Comparison of ENCODE assay signal across 19 mouse cellular contexts in the genomic region with DNA sequence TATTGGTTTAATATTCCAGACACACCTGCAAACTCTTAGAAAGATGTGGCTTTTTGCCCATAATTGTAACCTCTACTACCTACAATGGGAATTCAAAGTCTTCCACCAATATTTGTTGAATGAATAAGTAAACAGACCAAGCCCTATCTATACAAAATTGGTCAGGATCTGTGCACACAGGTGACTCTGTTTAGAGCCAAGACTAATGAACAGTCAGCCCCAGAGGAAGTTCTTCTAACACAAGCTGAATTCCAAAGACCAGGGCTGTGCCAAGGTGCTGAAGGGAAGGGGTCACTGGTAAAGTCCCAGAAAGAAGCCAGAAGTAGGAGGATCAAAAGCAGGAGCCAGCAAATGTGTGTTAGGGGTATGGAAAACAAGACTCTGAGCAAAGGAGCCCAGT. TPM values are rescaled to one million over a fixed set of nuclear protein-coding genes. Genes with fewer than 3 reads are reported as not detected.
DNase-seq lines count a peak whose midpoint lies in the region; ATAC-seq and TF ChIP-seq lines count a peak whose summit lies in the region.
"Had no signal": no experiment of that assay in that cellular context is flagged by ENCODE, and none has a peak within 500 bp of the region (broad histone marks: within the 10 kb centered on the region; RNA-seq: fewer than 3 reads in every experiment).

No protein-coding gene starts in this region.

- intact Hi-C loops in heart, adult 2 months (cut with DNase I), result no loop called here
- intact Hi-C loops in gastrocnemius, postnatal 14 days (cut with DNase I; ENCODE audit: low total_unique reads), result no loop called here

- no peak overlapping the region for H3K4me3 ChIP-seq in heart, adult 2 months
- H3K4me3 ChIP-seq in lung, embryonic 15.5 days, result no peak overlapping the region
- no peak overlapping the region for H3K4me3 ChIP-seq in lung, postnatal 0 days (ENCODE audit: low read depth, low read length)
- H3K4me3 ChIP-seq in stomach, embryonic 14.5 days (ENCODE audit: low read depth, low read length), result no peak overlapping the region
- H3K4me3 ChIP-seq in stomach, postnatal 0 days (ENCODE audit: low read depth, low read length), result no peak overlapping the region
- H3K4me3 ChIP-seq: forebrain, embryonic 13.5 days; hindbrain, embryonic 15.5 days had no signal

- no peak for ATAC-seq in lung, embryonic 15.5 days (ENCODE audit: borderline replicate concordance, extremely low read depth, low FRiP score, low TSS enrichment)
- no peak for ATAC-seq in lung, postnatal 0 days
- ATAC-seq in stomach, embryonic 14.5 days (ENCODE audit: insufficient number of reproducible peaks, insufficient read depth, low FRiP score, low read depth), result 0 out of 2 replicates have a peak, but pooled peaks have one; percentile 29
- ATAC-seq in stomach, postnatal 0 days (ENCODE audit: low FRiP score, low TSS enrichment), result peak; percentile 57; the same call in 1 of the 2 replicates
- ATAC-seq: activated CD4-positive, CD25-positive, alpha-beta regulatory T cell, adult 4 months; forebrain, embryonic 13.5 days; forebrain, embryonic 16.5 days had no signal

- H3K36me3 ChIP-seq in heart, adult 2 months (ENCODE audit: control insufficient read depth, insufficient read depth, low read length), result no peaks in the 10 kb centered on the region
- H3K36me3 ChIP-seq in lung, embryonic 15.5 days, result no peaks in the 10 kb centered on the region
- H3K36me3 ChIP-seq in lung, postnatal 0 days (ENCODE audit: insufficient read depth, low read length), result no peaks in the 10 kb centered on the region
- no peaks in the 10 kb centered on the region for H3K36me3 ChIP-seq in stomach, embryonic 14.5 days (ENCODE audit: control insufficient read depth, insufficient read depth, low read length)
- no peaks in the 10 kb centered on the region for H3K36me3 ChIP-seq in stomach, postnatal 0 days (ENCODE audit: control insufficient read depth, insufficient read depth, low read length)
- H3K36me3 ChIP-seq: forebrain, embryonic 10.5 days; heart, embryonic 10.5 days; heart, embryonic 13.5 days; hindbrain, embryonic 15.5 days had no signal

- H3K4me1 ChIP-seq in heart, adult 2 months (ENCODE audit: control insufficient read depth, insufficient read depth, low read length), result peaks cover 5% of the 10 kb centered on the region; the same call in 1 of the 2 replicates
- H3K4me1 ChIP-seq in lung, embryonic 15.5 days, result peaks cover 26% of the 10 kb centered on the region
- 0 out of 2 replicates have a peak, but pooled peaks cover 4% of the 10 kb centered on the region for H3K4me1 ChIP-seq in lung, postnatal 0 days (ENCODE audit: insufficient read depth, low read depth, low read length)
- H3K4me1 ChIP-seq in stomach, embryonic 14.5 days (ENCODE audit: control insufficient read depth, insufficient read depth, low read length), result peaks cover 6% of the 10 kb centered on the region; the same call in 1 of the 2 replicates
- H3K4me1 ChIP-seq in stomach, postnatal 0 days (replicated peaks; ENCODE audit: control insufficient read depth, insufficient read depth), result no peaks in the 10 kb centered on the region

- TF ChIP-seq EP300 in heart, adult 2 months (IDR thresholded peaks at IDR 0.05; ENCODE audit: insufficient read depth, low read depth, low read length), result no peak
- no peak for TF ChIP-seq EP300 in lung, postnatal 0 days (IDR thresholded peaks at IDR 0.05)
- no peak for TF ChIP-seq EP300 in stomach, postnatal 0 days (optimal IDR thresholded peaks at IDR 0.05)

- no peaks in the 10 kb centered on the region for H3K79me2 ChIP-seq in heart, adult 2 months (replicated peaks; ENCODE audit: control insufficient read depth, insufficient read depth, low read length)

- peak overlapping the region; percentile 86; the same call in 1 of the 2 replicates for H3K27ac ChIP-seq in heart, adult 2 months
- peak overlapping the region; percentile 41 for H3K27ac ChIP-seq in lung, embryonic 15.5 days
- H3K27ac ChIP-seq in lung, postnatal 0 days (ENCODE audit: low read length), result no peak overlapping the region
- H3K27ac ChIP-seq in stomach, embryonic 14.5 days (ENCODE audit: low read length), result no peak overlapping the region
- H3K27ac ChIP-seq in stomach, postnatal 0 days (replicated peaks), result no peak overlapping the region
- H3K27ac ChIP-seq: forebrain, embryonic 10.5 days; forebrain, embryonic 13.5 days; heart, embryonic 13.5 days had no signal

- no peaks in the 10 kb centered on the region for H3K9me3 ChIP-seq in lung, embryonic 15.5 days
- no peaks in the 10 kb centered on the region for H3K9me3 ChIP-seq in lung, postnatal 0 days (ENCODE audit: low read length)
- H3K9me3 ChIP-seq in stomach, embryonic 14.5 days (ENCODE audit: control insufficient read depth, low read depth, low read length), result peaks cover 4% of the 10 kb centered on the region; the same call in 1 of the 2 replicates
- H3K9me3 ChIP-seq in stomach, postnatal 0 days (ENCODE audit: control insufficient read depth, low read length), result no peaks in the 10 kb centered on the region
- H3K9me3 ChIP-seq: forebrain, embryonic 13.5 days; heart, embryonic 10.5 days; hindbrain, embryonic 15.5 days had no signal

- TF ChIP-seq CTCF in heart, adult 2 months (IDR thresholded peaks at IDR 0.05), result no peak
- no peak for TF ChIP-seq CTCF in lung, postnatal 0 days (IDR thresholded peaks at IDR 0.05)
- TF ChIP-seq CTCF in stomach, postnatal 0 days (IDR thresholded peaks at IDR 0.05; ENCODE audit: low read depth), result no peak

- H3K27me3 ChIP-seq in heart, adult 2 months (ENCODE audit: control insufficient read depth, insufficient read depth, low read length), result 0 out of 2 replicates have a peak, but pooled peaks cover 2% of the 10 kb centered on the region
- H3K27me3 ChIP-seq in lung, embryonic 15.5 days, result peaks cover 42% of the 10 kb centered on the region
- peaks cover 7% of the 10 kb centered on the region; the same call in 1 of the 2 replicates for H3K27me3 ChIP-seq in lung, postnatal 0 days (replicated peaks; ENCODE audit: insufficient read depth, low read length)
- 0 out of 2 replicates have a peak, but pooled peaks cover 2% of the 10 kb centered on the region for H3K27me3 ChIP-seq in stomach, embryonic 14.5 days (ENCODE audit: control insufficient read depth, insufficient read depth, low read length)
- H3K27me3 ChIP-seq in stomach, postnatal 0 days (ENCODE audit: control insufficient read depth, insufficient read depth, low read length), result no peaks in the 10 kb centered on the region
- H3K27me3 ChIP-seq: hindbrain, embryonic 15.5 days had no signal

- H3K9ac ChIP-seq in heart, adult 2 months (ENCODE audit: low read depth, low read length), result no peak overlapping the region
- no peak overlapping the region for H3K9ac ChIP-seq in lung, embryonic 15.5 days
- H3K9ac ChIP-seq in lung, postnatal 0 days (replicated peaks; ENCODE audit: low read depth), result no peak overlapping the region
- H3K9ac ChIP-seq in stomach, embryonic 14.5 days (replicated peaks; ENCODE audit: low read depth, low read length), result no peak overlapping the region
- H3K9ac ChIP-seq in stomach, postnatal 0 days (ENCODE audit: low read length), result no peak overlapping the region
- H3K9ac ChIP-seq: forebrain, embryonic 13.5 days; hindbrain, embryonic 15.5 days had no signal

- no peak overlapping the region for H3K4me2 ChIP-seq in lung, embryonic 15.5 days
- H3K4me2 ChIP-seq in lung, postnatal 0 days (replicated peaks; ENCODE audit: low read depth, low read length), result no peak overlapping the region
- no peak overlapping the region for H3K4me2 ChIP-seq in stomach, embryonic 14.5 days (replicated peaks; ENCODE audit: low read depth, low read length)
- no peak overlapping the region for H3K4me2 ChIP-seq in stomach, postnatal 0 days (replicated peaks; ENCODE audit: low read depth)
- H3K4me2 ChIP-seq: heart, embryonic 13.5 days had no signal

- no peak for TF ChIP-seq POLR2A in heart, adult 2 months (IDR thresholded peaks at IDR 0.05; ENCODE audit: insufficient read depth, low read depth, low read length)

- DNase-seq in heart, adult 2 months, result no peak
- DNase-seq in heart, adult 9 months (ENCODE audit: low spot score in 2 of 2), result no peak
- DNase-seq in lung, postnatal 0 days (ENCODE audit: low spot score), result no peak
- no peak for DNase-seq in stomach, postnatal 0 days (ENCODE audit: low spot score)
- no peak for DNase-seq in gastrocnemius, postnatal 14 days
- DNase-seq: adrenal gland, adult 8-10 months; adrenal gland, postnatal 25 days; cerebellum, adult 9-10 months; gastrocnemius, postnatal 10 days; heart, postnatal 4 days had no signal

RNA-seq across cellular contexts. Expression of gene Homer2, which starts 0.8 kb away (rescaled TPM):
- 10 to 100 TPM; 85.1 to 99.5 TPM for total RNA-seq in heart, adult 2 months (2021)
- polyA plus RNA-seq in heart, adult 2 months (2012; rRNA removed), result 33.1 and 39.4 TPM in 2 replicates
- 41.1 and 45.3 TPM in 2 replicates for polyA plus RNA-seq in lung, embryonic 15.5 days (2015; fragmentation: Nextera tagmentation; extraction: Ambion mirVana)
- polyA plus RNA-seq in lung, postnatal 0 days (2015; fragmentation: Nextera tagmentation; extraction: Ambion mirVana), result 16.8 and 18.6 TPM in 2 replicates
- polyA plus RNA-seq in stomach, embryonic 14.5 days (2014; fragmentation: Nextera tagmentation; extraction: Ambion mirVana), result 19.5 and 21.9 TPM in 2 replicates
- polyA plus RNA-seq in stomach, postnatal 0 days (2015; fragmentation: Nextera tagmentation; extraction: Ambion mirVana), result 47.4 and 48.4 TPM in 2 replicates
- 10 to 100 TPM; 25.5 to 34.3 TPM for total RNA-seq in gastrocnemius, postnatal 14 days (2021)

RNA-seq across cellular contexts. Expression of gene Ramac, which starts 54.6 kb away (rescaled TPM):
- total RNA-seq in heart, adult 2 months (2021), result 10 to 100 TPM; 25.3 to 28.2 TPM
- 10.4 and 16.4 TPM in 2 replicates for polyA plus RNA-seq in heart, adult 2 months (2012; rRNA removed)
- 134 and 139 TPM in 2 replicates for polyA plus RNA-seq in lung, embryonic 15.5 days (2015; fragmentation: Nextera tagmentation; extraction: Ambion mirVana)
- 138 and 140 TPM in 2 replicates for polyA plus RNA-seq in lung, postnatal 0 days (2015; fragmentation: Nextera tagmentation; extraction: Ambion mirVana)
- polyA plus RNA-seq in stomach, embryonic 14.5 days (2014; fragmentation: Nextera tagmentation; extraction: Ambion mirVana), result 131 and 134 TPM in 2 replicates
- 128 and 134 TPM in 2 replicates for polyA plus RNA-seq in stomach, postnatal 0 days (2015; fragmentation: Nextera tagmentation; extraction: Ambion mirVana)
- total RNA-seq in gastrocnemius, postnatal 14 days (2021), result 10 to 100 TPM; 21.6 to 22.2 TPM

Comparison
In these comparisons a context has a peak if more than half of its experiments do, and no peak if none do; other contexts are left out.
1. H3K27ac ChIP-seq: peak in heart, adult 2 months (single experiment) and lung, embryonic 15.5 days (single experiment); none in lung, postnatal 0 days (single experiment), stomach, embryonic 14.5 days (single experiment) and stomach, postnatal 0 days (single experiment).
2. ATAC-seq: peak in stomach, embryonic 14.5 days (single experiment) and stomach, postnatal 0 days (single experiment); none in lung, embryonic 15.5 days (single experiment) and lung, postnatal 0 days (single experiment).